Mouse (Mus musculus): ENCODE results near the gene Cd164l2.

DNA sequence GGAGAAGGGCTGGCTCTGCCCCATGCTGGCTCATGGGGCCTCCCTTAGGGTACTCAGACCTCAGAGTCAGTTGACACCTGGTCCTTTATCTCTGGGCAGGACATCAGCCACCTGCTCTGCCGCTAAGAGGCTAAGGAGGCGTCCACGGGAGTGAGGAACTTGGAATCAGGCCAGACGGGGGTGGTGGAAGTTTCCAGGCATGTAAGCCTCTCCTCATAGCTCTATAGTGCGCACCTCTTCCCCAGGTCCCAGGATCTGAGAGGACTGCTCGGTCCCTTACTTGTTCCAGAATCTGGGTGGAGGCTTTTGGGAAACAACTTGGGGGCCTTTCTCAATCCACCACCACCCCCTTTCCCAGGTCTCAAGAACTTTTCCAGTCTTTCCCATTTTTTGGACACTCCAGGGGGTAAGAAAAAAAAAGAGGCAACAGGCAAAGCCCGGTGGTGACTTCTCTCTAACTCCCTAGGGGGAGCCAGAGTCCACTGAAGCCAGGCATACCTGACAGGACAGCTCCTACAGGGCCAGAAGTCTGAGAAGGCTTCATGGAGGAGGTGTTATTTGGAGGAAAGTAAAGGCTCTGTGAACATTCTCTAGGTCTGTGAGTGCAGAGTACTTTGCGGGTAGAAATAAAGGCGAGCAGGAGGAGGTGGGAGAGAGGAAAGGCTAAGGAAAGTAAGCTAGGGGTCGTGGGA, 21.5 kb downstream of the Cd164l2 start:
- no peak for TF ChIP-seq POLR2AphosphoS5 (IDR thresholded peaks at IDR 0.05; ENCODE audit: insufficient replicate concordance, low read depth, low read length)
- 0 out of 2 replicates have a peak, but pooled peaks have one; percentile 12 for TF ChIP-seq CTCF (IDR thresholded peaks at IDR 0.05; ENCODE audit: low read depth, low read length)
- TF ChIP-seq GATA2 (IDR thresholded peaks at IDR 0.05; ENCODE audit: borderline replicate concordance, low read depth, low read length): no peak
- TF ChIP-seq TAL1 (conservative IDR thresholded peaks at IDR 0.05; ENCODE audit: low read depth, low read length): no peak
- TF ChIP-seq GATA1 (IDR thresholded peaks at IDR 0.05; ENCODE audit: borderline replicate concordance, low read length): no peak
